Comparison of ENCODE assay signal across 21 mouse cellular contexts in genomic region chr4:47218828-47219227, GRCm38 (mm10). TPM values are rescaled to one million over a fixed set of nuclear protein-coding genes. Genes with fewer than 3 reads are reported as not detected.
DNase-seq lines count a peak whose midpoint lies in the region; ATAC-seq and TF ChIP-seq lines count a peak whose summit lies in the region.
"Had no signal": no experiment of that assay in that cellular context is flagged by ENCODE, and none has a peak within 500 bp of the region (broad histone marks: within the 10 kb centered on the region; RNA-seq: fewer than 3 reads in every experiment).

No protein-coding gene starts in this region.

- peaks cover 3% of the 10 kb centered on the region for H3K4me1 ChIP-seq in heart, adult 2 months (ENCODE audit: control insufficient read depth, insufficient read depth, low read length)
- H3K4me1 ChIP-seq: embryonic facial prominence, embryonic 13.5 days; forebrain, embryonic 10.5 days; heart, embryonic 13.5 days; hindbrain, embryonic 12.5 days had no signal

- H3ac ChIP-seq in C2C12 (ENCODE audit: control insufficient read depth, insufficient read length, low read depth) = no peak overlapping the region

- peak; percentile 42 to 60 for DNase-seq in heart, adult 18-20 months
- DNase-seq in heart, adult 2 months = no peak
- DNase-seq in NIH3T3 (ENCODE audit: low read depth) (peak; percentile 61), liver (no peak)
- DNase-seq: adrenal gland, postnatal 10 days; cerebellum, adult 11-12 months; cerebellum, adult 9-10 months; cerebellum, postnatal 25 days; heart, postnatal 4 days had no signal

- no peak for TF ChIP-seq POLR2A in heart, adult 2 months (IDR thresholded peaks at IDR 0.05; ENCODE audit: insufficient read depth, low read depth, low read length)

- TF ChIP-seq CTCF in heart, adult 2 months (IDR thresholded peaks at IDR 0.05) = no peak
- no peak for TF ChIP-seq CTCF in C2C12 (IDR thresholded peaks at IDR 0.05; ENCODE audit: control insufficient read depth, insufficient read depth, insufficient read length)

- H3K27me3 ChIP-seq in heart, adult 2 months (ENCODE audit: control insufficient read depth, insufficient read depth, low read length) = no peaks in the 10 kb centered on the region
- peaks cover 22% of the 10 kb centered on the region for H3K27me3 ChIP-seq in C2C12 (ENCODE audit: control insufficient read depth, insufficient read depth, insufficient read length)
- H3K27me3 ChIP-seq: CH12.LX; embryonic facial prominence, embryonic 13.5 days; heart, embryonic 13.5 days; hindbrain, embryonic 12.5 days had no signal

- no peaks in the 10 kb centered on the region for H3K36me3 ChIP-seq in heart, adult 2 months (ENCODE audit: control insufficient read depth, insufficient read depth, low read length)
- H3K36me3 ChIP-seq in C2C12 (ENCODE audit: control insufficient read depth, insufficient read depth) = no peaks in the 10 kb centered on the region
- H3K36me3 ChIP-seq: embryonic facial prominence, embryonic 13.5 days; forebrain, embryonic 10.5 days; heart, embryonic 13.5 days; hindbrain, embryonic 12.5 days had no signal

- ATAC-seq in erythroid progenitor cell, adult 5-6 weeks (replicated peaks; ENCODE audit: low FRiP score, poor library complexity, severe bottlenecking) = no peak
- ATAC-seq: forebrain, embryonic 14.5 days; hindbrain, embryonic 16.5 days; inflammation-experienced regulatory T-cells, adult 6 months; intestine, postnatal 0 days had no signal

- H3K9ac ChIP-seq in heart, adult 2 months (ENCODE audit: low read depth, low read length) = no peak overlapping the region
- H3K9ac ChIP-seq: embryonic facial prominence, embryonic 13.5 days; heart, embryonic 13.5 days; hindbrain, embryonic 12.5 days had no signal

- 93% methylated on average over 1 of the region's 1 CpGs for WGBS in heart, adult 2 months

- H3K4me3 ChIP-seq in heart, adult 2 months = no peak overlapping the region
- no peak overlapping the region for H3K4me3 ChIP-seq in C2C12 (ENCODE audit: insufficient read depth, poor library complexity, severe bottlenecking)
- H3K4me3 ChIP-seq: embryonic facial prominence, embryonic 13.5 days; forebrain, embryonic 10.5 days; heart, embryonic 13.5 days; hindbrain, embryonic 12.5 days had no signal

- H3K27ac ChIP-seq in heart, adult 2 months = no peak overlapping the region
- H3K27ac ChIP-seq: embryonic facial prominence, embryonic 13.5 days; forebrain, embryonic 10.5 days; heart, embryonic 13.5 days; hindbrain, embryonic 12.5 days had no signal

- no peaks in the 10 kb centered on the region; the same call in 1 of the 2 replicates for H3K79me2 ChIP-seq in heart, adult 2 months (replicated peaks; ENCODE audit: control insufficient read depth, insufficient read depth, low read length)
- H3K79me2 ChIP-seq in C2C12 (ENCODE audit: control insufficient read depth, insufficient read depth) = no peaks in the 10 kb centered on the region

- intact Hi-C loops in heart, adult 2 months (cut with DNase I) = no loop called here

- H3K79me3 ChIP-seq in C2C12 (ENCODE audit: low read depth) = no peaks in the 10 kb centered on the region

- no peak for TF ChIP-seq EP300 in heart, adult 2 months (IDR thresholded peaks at IDR 0.05; ENCODE audit: insufficient read depth, low read depth, low read length)

TF ChIP-seq in C2C12, 6 proteins besides CTCF, POLR2A, EP300 and RAD21:
- TF ChIP-seq CEBPB (IDR thresholded peaks at IDR 0.05; ENCODE audit: low read depth) = no peak
- peak; percentile 35 for TF ChIP-seq MYOD1 (IDR thresholded peaks at IDR 0.05; ENCODE audit: control insufficient read depth, insufficient read length, low read depth)

RNA-seq across cellular contexts. Expression of gene Col15a1, which starts 10.9 kb away (rescaled TPM):
- total RNA-seq in heart, adult 18-20 months (2021) = 10 to 100 TPM; 50.7 to 61.5 TPM
- 10 to 100 TPM; 36.9 to 86.4 TPM for total RNA-seq in heart, adult 2 months (2021)
- 97.6 and 161 TPM in 2 replicates for polyA plus RNA-seq in heart, adult 2 months (2012; rRNA removed)
- polyA plus RNA-seq in C2C12 (2012; fragmentation: generic; extraction: Trizol) = 0.05 TPM
- total RNA-seq in erythroid progenitor cell, adult 5-6 weeks (2015; ENCODE audit: low replicate concordance) = not detected in 2 replicates
- total RNA-seq in erythroid progenitor cell, adult 5-6 weeks (2017; ENCODE audit: low replicate concordance) = not detected in 2 replicates
- total RNA-seq: granulocyte monocyte progenitor cell, adult 5-6 weeks had no signal

Comparison
In these comparisons a context has a peak if more than half of its experiments do, and no peak if none do; other contexts are left out.
1. DNase-seq: peak in heart, adult 18-20 months (2 of 2) and NIH3T3 (single experiment); none in heart, adult 2 months (0 of 2) and liver (single experiment).
2. RNA of gene Col15a1, which starts 10.9 kb away (total RNA-seq): 36.9 to 86.4 TPM in heart, adult 2 months and 50.7 to 61.5 TPM in heart, adult 18-20 months; not detected in erythroid progenitor cell, adult 5-6 weeks; every median in the first group is over 10 times any median in the second.